Mouse (Mus musculus): ENCODE measurements around the gene Skor1.

Gene Skor1

DNA sequence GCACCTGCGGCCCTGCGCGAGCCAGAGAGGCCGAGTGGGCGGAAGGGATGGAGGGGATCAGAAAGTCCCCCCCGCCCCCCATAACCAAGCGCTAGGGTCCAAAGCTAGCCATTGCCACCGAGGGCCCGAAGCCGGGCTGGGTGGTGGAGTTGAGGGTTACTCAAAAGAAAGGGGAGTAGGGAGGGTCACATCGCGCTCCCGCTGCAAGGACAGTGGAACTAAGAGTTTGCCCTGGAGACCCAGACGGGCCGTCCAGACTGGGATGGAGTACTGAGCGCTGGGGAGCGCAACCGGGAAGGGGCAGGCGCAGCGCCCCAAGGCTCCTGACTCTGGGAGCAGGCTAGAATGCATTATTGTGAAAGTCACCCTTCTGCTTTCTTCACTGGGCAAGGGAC lies 608 bp upstream of the Skor1 start:
- DNase-seq (ENCODE audit: low spot score) = no peak

GRCm38 (mm10) chr9:63147786-63148409 lies 863 bp downstream of the Skor1 start:
- DNase-seq (ENCODE audit: low spot score) = no peak

DNA sequence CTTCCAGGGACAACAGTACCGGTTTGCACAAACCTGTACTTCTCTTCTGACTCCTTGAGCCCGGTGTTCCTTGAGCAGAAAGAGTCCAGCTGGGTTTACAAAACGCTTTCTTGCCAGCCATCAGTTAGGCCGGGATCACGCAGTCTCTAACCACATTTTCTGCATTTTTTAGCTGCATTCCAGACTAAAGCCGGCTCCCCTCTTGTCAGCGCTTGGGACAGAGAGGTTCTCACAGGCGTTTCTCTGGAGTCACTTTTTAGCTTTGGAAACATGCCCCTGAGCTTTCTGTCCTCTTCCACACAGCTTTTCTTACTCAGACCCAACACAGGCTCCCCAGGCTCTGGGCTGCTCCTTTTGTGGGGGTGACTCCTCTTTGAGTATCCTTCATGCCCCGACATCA lies 1.5 kb downstream of the Skor1 start:
- DNase-seq (ENCODE audit: low spot score) = no peak

DNA sequence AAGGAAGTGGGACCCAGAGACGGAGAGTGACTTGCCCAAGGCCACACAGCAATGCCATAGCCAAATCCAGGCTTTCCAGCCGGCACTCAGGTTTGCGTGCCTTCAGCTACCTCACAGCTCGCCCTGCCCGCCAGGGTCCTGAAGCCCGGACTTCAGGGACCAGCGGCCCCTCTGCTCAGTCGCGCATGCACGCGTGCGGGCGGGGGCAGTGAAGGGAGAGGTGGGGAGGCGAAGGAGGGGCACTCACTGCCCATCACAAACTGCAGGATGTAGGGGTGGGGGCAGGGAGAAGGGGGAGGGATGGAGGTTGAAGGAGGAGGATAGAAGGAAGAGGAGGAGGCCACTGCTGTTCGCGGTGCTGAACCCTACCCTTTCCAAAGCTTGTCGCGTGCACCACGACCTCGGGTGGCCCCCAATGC lies 1.9 kb downstream of the Skor1 start:
- no peak for DNase-seq (ENCODE audit: low spot score)

DNA sequence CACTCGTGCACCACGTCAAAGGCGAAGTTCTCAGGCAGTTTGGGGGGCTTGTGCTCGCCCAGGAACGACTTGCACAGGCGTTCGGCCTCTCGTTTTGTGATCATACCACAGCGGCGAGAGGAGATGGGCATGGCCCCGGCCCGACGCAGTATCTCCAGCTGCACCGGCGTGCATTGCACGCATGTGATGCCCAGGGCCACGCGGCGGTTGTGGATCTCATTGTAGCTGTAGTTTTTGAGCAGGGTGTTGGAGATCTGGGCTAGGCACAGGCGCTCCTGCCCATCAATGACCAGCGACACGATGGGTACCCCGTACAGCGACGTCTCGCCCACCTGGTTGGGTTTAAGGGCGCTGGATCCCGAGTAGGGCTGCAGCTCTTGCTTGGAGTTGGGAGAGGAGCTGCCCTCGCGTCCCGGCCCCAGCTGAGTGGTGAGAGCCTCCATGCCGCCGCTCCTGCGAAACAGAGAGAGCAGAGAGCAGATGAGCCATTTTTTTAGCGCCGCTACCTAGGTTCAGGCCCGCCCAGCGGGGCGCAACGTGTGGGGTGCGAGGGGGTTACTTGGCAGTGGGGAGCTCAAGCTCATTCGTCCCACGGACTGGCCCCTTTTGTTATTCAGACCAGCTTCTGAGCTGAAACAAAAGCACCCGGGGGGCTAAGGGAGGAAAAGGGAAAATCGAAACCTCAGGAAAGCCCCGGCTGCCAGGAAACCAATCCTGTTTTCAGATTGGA lies 2.5 kb downstream of the Skor1 start:
- no peak for DNase-seq (ENCODE audit: low spot score)

GRCm38 (mm10) chr9:63145249-63146125 lies 3.3 kb downstream of the Skor1 start:
- DNase-seq (ENCODE audit: low spot score) = no peak

DNA sequence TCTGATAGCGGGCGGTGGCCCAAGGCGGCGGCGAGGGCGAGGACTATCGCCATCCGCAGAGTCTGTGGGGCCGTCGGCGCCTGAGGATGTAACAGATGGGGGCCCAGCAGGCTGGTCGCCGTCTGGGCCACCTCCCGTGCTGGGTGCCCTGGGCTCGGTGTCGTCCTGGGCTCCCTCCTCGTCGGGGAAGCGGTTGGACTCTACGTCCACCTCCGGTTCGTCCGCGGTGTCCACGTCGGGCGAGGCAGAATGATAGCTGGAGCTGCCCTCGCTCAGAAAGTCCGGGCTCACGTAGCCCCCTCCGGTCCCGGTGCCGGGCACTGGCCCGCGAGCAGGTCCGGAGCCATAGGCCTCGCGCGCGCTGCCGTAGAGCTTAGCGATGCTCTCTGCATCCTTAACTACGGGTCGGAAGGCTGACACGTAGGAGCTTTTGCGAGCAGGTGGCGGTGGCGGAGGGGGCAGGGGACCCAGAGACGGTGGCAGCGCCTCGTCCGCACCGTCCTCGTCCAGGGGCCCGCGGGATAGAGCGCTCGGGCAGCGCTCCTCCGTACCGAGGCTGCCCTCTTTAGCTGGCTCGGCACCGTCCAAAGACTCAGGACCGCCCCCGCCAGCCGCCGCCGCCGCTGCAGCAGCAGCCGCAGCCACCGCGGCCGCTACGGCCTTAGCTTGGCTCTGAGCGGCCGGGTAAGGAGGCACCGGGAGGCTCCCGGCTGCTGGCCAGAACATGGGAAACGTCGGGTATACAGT lies 4.1 kb downstream of the Skor1 start:
- DNase-seq (ENCODE audit: low spot score) = no peak

- DNase-seq (ENCODE audit: low spot score) = no peak
Measured at GRCm38 (mm10) chr9:63143641-63144501, 4.9 kb downstream of the Skor1 start.

- DNase-seq (ENCODE audit: low spot score) = no peak
Measured at GRCm38 (mm10) chr9:63143227-63143626, 5.5 kb downstream of the Skor1 start.

DNA sequence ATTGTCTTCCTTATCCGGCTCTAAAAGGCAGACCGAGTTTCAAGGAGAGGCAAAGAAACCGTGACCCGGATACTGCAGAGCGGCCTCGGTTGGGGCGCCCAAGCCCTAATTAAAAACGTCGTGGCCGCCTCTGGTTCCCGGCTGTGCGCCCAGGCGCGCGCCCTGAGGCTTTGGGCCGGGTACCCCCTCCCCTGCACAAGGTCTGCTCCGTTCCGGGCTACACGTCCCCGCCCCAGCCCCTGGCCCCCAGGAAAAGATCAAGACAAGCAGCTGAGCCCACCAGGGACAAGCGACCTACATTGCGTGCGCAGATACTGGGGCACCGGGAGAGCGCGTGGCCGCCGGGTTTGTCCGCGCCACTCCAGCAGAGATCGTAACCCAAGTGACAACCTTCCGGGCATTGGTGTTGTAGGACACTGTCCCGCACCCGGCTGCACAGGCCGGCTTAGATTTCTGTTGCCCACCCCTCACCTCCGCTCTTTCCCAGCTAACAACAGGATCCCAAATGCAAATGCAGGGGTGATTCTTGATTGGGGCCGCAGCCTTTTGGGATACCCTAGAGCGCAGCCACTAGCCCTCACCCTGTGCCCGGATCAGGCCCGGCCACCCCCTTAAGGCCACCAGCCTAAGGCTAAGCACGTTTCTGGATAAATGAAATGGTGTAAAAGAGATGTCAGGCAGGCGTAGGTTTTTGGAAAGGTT lies 6.3 kb downstream of the Skor1 start:
- no peak for DNase-seq (ENCODE audit: low spot score)

DNA sequence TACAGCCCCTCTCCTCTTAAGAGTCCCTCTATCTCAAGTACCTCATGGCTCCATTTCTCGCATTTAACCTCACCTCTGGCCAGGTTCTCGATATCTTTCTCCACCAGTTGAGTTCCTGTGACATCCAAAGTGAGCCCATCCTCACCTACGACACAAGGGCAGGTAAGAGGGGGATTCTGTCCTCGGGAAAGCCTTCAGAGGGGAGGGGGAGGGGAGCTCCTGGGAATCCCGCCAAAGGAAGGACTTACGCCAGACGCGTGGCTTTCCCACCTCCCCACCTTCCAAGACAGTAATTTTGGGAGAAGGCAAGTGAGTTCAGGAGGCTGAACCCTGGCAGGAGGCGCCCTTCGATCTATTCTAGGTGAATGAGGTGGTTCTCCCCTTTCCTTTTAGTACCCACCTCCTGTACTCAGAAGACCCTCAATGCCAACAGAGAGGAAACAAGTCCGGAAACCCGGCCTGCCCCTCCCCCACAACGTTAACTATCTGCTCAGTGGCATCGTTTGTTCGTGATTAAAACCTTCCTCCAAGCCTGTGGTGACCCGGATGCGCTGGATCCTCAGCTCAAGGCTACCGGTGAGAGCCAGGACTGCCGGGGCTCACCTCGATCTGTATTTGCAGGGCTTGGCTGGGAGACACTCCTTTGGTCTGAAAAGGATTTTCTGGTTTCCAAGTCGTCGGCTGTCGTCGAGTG lies 7.0 kb downstream of the Skor1 start:
- DNase-seq (ENCODE audit: low spot score) = no peak

- DNase-seq (ENCODE audit: low spot score) = no peak
Measured at GRCm38 (mm10) chr9:63140211-63140610, 8.6 kb downstream of the Skor1 start.

GRCm38 (mm10) chr9:63139661-63140060 lies 9.1 kb downstream of the Skor1 start:
- DNase-seq (ENCODE audit: low spot score) = no peak

GRCm38 (mm10) chr9:63138481-63138967 lies 10.2 kb downstream of the Skor1 start:
- no peak for DNase-seq (ENCODE audit: low spot score)

- DNase-seq (ENCODE audit: low spot score) = no peak
Measured at GRCm38 (mm10) chr9:63137615-63137915, 11.2 kb downstream of the Skor1 start.

- no peak for DNase-seq (ENCODE audit: low spot score)
Measured at GRCm38 (mm10) chr9:63136756-63137614, 11.8 kb downstream of the Skor1 start.

DNA sequence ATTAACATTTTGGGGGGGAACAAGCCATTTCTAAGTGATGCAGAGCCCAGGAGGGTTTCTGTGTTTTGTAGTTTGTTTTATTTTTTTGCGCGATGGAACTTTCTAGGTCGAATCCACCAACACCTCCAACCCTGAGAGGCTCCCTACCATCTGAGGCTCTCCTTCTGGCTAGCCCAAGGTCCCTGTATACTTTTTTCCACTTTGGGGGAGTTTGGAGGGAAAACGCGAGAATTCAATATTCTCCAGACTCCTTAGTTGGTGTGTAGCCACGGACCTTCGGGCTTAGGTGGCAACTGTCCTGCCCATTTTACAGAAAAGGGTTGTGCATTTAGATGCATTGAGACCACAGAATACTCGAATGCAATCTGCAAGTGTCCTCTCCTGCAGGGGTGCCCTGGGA lies 12.5 kb downstream of the Skor1 start:
- DNase-seq (ENCODE audit: low spot score) = no peak

GRCm38 (mm10) chr9:63135801-63136200 lies 13.0 kb downstream of the Skor1 start:
- DNase-seq (ENCODE audit: low spot score) = no peak

- DNase-seq (ENCODE audit: low spot score) = no peak
Measured at GRCm38 (mm10) chr9:63135356-63135755, 13.4 kb downstream of the Skor1 start.

Data from layer of hippocampus, adult 9-10 months (tissue).